Mouse (Mus musculus): ENCODE results near the gene Cstad.

Cstad gene

DNA sequence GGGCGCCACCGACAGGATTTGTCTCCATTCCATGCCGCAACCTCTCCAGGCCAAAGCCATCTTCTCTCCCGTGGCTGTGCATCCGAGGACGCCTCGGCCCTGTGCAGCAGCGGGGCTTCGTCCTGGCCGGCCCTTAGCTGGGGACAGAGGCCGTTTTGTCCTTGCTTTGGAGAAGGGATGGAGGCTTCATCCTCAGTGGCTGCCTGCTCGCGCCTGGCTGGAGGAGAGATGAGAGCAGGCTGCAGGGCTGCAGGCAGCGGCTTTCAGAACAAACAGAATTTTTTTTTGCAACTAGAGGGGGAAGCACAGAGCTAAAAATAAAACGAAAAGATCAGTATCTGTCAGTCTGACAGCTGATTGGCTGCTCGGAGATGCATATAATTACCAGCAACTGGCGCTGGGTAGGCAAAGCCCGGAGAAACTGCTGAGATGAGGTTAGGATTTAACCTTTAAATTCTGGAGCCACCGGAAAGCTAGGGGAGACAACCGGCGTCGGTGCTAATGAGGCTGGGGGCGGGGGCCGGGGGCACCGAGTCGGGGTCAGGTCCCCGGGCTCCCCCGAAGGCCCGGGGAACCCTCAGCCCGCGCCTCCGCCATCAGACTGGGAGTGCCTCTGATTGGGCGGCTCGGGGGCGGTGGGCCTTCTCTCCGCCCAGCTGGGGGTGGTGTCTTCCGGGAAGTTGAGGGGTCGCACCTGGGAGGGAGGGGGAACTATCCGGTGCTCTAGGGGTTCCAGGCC lies at the start of gene Cstad:
Gene Cstad (plus strand): TSS at position 400 of the 739 bp plus-strand sequence.
- DNase-seq (ENCODE audit: low read depth): peak; percentile 94

DNA sequence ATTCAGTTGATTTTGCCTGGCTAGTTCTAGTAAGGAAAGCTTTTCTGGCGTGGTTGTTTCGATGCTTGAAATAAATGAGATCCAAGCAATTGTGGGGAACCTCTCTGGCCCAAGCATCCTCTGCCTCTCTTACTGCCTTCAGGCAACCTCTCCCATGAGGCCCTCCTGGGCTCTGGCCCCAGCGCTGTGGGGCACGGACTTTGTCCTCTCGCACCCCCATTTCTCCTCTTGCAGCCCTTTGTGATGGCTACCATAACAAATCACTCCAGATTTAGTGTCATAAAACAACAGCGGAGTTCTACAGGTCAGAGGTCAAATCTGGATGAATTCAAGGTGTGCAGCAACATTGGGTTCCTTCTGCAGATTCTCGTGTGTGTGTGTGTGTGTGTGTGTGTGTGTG lies 49.1 kb upstream of the Cstad start:
- DNase-seq (ENCODE audit: low read depth): no peak

DNA sequence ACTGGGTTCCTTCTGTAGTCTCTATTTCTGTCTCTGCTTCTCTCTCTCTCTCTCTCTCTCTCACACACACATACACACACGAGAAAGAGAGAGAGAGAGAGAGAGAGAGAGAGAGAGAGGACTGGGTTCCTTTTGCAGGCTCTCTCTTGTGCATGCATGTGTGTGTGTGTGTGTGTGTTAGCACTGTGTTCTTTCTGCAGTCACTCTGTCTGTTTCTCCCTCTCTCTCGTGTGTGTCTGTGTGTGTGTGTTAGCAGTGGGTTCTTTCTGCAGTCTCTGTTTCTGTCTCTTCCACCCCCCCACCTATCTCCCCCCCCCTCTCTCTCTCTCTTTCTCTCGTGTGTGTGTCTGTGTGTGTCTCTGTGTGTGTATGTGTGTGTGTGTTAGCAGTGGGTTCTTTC lies 48.6 kb upstream of the Cstad start:
- DNase-seq (ENCODE audit: low read depth): no peak

DNA sequence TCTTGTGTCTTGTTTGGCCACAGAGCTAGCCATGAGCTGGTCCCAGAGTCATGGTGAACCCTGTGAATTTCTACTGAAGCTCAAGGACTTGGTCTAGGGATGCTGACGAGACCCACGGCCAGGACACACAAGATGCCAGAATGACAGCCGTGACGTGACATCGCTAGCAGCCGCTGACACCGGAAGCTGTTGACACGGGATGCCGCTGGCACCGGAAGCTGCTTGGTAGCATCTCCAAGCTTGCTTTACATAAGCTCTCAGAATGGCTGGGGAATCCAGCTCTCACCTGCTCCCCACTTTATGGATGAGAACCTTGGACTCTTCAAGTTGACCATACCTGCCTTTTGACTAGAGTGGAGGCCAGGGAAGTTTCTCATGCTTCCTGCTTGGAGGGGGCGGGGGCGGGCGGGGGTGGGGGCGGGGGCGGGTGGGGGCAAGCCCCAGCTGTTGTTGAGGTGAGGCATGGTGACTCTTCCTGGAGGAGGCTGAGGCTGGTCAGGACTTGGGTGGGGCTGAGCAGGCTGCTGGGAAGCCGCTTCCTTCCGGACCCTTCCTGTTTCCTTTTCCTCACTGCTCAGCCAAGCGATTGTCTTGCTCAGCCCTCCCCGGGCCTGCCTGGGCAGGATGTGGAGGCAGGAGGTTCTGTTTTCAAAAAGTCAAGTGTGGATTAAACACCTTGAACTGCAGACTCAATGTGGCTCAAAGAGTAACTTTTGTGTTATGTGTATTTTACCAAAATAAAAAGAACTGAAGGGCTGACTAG lies 47.2 kb upstream of the Cstad start:
- DNase-seq (ENCODE audit: low read depth): peak; percentile 67

DNA sequence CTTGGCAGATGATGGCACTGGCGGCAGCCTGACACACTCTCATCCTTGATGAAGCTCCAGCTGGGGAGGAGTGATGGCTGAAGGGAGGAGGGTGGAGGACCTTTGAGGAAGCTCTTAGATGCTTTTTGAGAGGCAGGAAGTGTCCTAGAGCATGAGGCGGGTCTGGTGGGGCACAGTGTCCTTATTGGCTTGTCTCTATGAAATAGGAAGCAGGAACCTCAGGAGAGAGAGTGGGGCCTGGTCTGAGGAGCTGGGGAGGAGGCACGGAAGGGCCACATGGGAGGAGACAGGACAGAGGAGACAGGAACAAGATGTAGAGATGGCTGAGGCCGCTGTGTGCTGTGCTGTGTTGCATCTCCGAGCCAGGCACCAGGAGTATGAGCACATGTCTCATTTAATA lies 43.3 kb upstream of the Cstad start:
- DNase-seq (ENCODE audit: low read depth): peak; percentile 10

DNA sequence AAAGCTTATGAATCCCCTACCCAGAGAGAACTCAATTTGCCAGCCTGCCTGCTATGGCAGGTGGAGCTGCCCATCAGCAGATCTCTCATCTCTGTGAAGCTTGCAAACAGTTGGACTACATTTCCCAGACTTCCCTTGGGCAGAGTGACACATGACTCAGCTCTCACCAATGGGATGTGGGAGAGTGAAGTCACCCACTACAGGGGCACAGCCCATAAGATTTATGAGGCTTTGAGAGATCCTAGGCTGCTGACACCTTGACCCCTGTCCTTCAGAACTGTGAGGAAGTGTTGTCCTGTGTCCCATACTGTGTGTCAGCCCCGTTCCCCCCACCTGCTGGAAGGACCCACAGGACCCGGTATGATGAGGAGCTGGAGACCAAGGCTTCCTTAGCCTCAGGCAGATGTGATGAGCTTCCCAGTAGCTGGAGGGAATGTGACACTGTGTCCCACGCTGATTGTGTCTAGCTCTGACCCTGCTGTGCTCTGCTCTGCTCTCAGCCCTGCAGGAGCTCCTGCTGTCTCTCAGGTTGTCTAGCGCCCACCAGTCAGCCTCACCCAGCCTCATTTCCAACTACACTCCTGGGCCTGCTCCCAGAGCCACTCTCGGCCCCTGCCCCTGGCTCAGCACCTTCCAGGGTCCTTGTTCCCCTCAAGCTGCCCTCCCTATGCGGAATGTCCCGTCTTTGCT lies 40.8 kb upstream of the Cstad start:
- peak; percentile 64 for DNase-seq (ENCODE audit: low read depth)

DNA sequence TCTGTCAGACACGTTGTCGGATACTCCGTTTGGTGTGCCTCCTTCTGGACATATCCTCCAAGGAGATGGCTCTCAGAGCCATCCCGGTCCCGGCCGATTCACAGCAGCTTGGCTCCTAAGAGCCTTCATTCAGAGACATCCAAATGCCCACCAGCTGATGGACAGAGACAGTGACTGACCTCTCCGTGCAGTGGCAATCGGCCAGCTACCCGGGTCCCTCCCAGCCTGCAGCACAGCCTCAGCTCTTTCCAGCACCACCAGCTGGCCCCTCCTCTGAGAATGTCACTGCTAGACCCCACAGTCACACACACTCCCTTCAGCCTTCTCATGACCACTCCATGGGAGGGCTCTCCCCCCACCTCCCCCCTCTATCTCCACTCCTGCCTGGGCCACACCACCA lies 39.6 kb upstream of the Cstad start:
- DNase-seq (ENCODE audit: low read depth): no peak

DNA sequence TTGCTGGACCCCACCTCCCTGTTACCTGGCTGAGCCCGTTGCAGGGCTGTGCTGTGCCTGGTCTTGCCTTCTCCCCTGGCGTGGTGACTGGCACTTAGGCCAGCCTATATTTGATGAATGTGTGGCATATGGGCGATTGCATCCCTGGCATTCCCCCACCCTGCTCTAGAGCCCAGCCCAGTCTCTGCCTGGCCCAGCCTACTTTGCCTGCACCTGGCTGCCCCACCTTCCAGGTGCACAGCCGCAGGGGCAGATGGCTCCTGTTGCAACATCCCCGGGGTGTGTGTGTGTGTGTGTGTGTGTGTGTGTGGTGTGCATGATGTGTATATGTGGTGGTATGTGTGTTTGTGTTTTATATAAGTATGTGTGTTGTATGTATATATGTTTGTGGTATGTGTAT lies 38.3 kb upstream of the Cstad start:
- DNase-seq (ENCODE audit: low read depth): no peak

DNA sequence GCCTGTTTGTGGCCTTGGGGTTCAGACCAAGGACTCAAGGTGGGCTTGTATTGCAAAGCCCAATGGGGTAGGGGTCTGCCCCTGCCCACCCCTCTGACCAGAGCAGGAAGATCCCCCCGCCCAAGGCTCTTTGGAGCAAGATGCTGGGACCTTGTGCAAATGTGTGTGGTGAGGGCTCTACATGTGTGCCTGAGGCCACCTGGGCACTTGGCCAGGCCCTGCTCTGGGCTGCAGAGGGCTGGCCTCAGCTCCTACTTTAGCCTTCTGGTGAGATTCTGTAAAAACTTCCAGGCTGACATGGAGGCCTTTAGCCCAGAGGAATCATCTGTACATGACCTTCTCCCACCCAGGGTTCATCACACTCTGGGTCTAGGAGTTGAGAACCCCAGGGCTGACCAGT lies 35.3 kb upstream of the Cstad start:
- DNase-seq (ENCODE audit: low read depth): no peak

DNA sequence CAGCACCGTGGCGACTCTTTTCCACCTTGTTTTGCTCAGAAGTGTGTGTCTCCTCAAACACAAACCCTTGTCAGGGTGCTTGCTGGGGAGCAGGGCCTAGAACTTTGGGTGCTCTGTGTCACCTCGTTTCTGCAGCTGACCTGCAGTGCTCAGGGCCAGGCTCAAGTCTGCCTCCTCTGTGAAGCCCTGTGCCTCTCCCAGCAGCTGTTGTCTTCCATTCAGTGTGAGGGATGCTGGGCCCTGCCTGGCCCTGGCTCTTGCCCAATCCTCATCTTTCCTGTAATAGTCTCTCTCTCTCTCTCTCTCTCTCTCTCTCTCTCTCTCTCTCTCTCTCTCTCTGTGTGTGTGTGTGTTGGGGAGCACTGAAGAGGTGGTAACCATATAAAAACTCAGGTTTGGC lies 32.3 kb upstream of the Cstad start:
- DNase-seq (ENCODE audit: low read depth): no peak

DNA sequence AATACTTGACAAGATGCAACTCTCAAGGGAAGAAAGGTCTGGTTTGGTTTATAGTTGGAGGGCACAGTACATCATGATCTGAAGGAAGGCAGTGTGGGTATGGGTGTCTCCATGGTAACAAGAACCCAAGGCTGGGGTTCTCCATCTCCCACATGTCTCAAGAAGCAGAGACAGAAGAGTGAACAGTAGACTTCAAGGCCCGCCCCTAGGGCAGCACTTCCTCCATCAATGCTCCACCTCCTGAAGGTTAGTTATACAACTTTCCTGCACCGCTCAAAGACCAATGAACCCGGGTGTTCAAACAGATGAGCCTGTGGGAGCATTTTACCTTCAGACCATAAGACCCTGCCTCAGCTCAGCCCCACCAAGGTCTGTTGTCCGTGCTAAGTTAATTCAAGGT lies 23.2 kb upstream of the Cstad start:
- no peak for DNase-seq (ENCODE audit: low read depth)

DNA sequence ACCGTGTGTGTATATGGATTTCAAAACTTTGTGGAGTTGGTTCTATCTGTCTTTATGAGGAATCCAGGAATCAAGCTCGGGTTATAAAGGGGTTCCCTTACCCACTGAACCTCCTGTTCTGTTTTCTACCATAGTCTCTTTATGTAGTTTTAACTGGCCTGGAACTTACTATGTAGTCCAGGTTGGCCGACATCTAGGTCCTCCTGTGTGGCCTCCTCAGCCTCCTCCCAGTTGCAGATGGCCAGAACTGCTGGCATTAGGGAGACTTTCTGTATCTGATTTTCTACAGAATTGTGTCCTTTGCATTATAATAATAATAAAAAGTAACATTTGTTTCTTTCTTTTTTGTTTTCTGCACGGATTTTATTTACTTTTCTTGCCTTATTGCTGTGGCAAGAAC lies 21.3 kb upstream of the Cstad start:
- no peak for DNase-seq (ENCODE audit: low read depth)

DNA sequence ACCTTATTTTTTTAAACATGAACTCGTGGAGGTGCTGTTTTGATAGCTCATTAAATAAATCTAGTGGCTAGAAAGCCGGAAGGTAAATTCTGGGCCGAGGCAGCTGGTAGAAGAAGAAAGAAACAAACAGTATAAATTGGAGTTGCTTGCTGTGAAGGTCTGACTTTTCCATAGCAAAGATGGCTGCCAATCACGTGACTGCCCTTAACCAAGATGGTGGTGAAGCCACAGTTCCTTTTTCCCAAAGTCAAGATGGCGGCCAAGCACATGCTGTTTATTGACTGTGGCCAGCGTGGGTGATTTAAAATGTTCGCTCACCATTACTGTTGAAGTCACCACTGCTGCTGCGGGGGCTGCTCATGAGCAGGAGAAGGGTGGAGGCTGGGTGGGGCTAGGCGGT lies 17.8 kb upstream of the Cstad start:
- no peak for DNase-seq (ENCODE audit: low read depth)

DNA sequence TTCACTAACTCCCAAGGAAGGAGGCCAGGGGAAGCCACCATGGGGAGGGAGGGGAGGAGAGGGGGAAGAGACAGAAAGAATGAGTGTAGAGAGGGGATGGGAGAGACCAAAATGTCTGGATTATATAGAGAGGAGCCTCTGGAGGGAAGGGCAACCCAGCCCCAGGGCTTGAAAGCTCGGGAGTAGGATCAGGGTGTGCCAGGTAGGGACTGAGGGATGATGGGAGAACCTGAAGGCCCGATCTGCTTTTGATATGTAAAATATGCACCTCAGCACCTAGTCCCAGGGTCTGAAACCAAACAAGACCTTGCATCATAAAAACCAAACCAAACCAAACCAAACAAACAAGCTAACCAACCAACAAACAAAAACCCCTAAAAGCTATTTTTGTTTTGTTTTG lies 16.8 kb upstream of the Cstad start:
- DNase-seq (ENCODE audit: low read depth): no peak

DNA sequence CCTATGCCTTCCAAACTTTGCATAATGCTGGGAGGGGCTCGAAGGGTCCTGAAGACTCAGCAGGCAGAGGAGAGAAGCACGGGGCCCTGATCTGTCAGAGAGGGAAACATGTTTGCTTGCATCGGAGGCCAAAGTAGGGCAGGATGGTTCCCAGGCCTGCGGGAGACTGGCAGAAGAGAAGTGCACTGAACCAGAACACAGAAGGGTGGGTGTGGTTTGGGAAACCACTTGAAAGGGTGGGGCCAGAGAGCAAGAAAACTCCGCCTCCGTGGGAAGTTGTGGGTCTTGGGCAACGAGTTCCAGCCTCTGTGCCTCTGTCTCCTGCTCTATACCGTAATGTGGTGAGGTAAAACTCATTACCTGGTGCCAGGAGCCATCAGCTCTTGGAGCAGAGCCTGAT lies 7.7 kb upstream of the Cstad start:
- peak; percentile 80 for DNase-seq (ENCODE audit: low read depth)

DNA sequence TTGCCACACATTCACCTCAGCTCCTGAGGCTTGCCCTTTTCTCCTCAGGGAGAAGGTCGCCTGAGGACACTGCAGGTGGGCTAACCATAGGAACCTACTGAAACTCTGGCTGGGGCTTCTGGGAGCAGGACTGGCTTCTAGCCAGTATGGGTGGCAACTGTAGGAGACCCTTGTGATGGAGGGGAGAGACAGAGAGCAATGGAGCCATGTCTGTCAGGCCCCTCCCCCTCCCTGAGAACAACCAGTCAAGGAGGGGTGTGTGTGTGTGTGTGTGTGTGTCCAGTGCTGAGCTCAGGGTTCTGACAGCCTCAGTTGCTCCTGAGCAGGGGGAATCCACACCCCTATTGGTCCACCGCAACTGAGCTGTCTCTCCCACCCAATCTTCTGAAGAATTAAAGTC lies 7.2 kb upstream of the Cstad start:
- no peak for DNase-seq (ENCODE audit: low read depth)

DNA sequence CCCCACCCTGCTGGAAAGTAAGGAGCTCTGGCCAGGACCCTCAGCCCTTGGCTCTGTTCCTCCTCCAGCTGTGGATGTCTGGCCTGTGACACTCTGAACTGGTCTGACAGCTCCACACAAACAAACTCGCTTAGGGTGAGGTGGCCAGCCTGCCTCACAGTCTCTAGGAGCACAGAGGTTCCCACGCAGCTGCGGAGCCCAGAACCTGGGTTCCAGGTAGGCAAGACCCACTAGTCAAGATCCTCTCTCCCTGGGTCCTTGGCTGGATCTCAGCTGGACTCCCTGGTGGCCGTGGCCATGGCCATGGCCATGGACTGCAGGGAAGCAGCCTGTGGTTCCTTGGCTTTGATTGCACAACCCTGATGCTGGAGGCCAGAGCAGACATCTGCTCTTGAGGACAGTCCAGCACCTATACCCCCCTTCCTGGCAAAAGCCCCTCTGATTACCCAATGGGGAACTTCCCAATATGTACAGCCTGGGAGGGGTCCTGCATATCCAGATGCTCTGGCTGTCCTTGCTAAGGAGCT lies 5.8 kb upstream of the Cstad start:
- DNase-seq (ENCODE audit: low read depth): no peak

DNA sequence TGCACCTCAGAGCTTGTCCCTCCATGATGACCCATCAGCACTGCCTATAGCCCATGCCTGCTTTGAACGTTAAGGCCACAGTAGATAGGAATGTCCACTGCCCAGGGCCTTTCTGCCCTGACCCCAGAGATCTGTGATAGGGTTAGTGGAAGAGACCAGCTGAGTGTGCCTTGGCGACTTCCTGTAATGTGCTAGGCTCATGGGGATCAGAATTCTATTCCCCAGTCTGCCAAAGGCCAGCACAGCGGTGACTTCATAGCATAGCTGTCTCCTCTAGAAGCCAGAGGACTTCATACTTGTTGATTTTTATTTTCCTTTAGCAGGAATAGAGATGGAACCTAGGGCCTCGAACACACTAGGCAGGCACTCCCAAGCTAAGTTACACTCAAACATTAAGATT lies 5.1 kb upstream of the Cstad start:
- no peak for DNase-seq (ENCODE audit: low read depth)

DNA sequence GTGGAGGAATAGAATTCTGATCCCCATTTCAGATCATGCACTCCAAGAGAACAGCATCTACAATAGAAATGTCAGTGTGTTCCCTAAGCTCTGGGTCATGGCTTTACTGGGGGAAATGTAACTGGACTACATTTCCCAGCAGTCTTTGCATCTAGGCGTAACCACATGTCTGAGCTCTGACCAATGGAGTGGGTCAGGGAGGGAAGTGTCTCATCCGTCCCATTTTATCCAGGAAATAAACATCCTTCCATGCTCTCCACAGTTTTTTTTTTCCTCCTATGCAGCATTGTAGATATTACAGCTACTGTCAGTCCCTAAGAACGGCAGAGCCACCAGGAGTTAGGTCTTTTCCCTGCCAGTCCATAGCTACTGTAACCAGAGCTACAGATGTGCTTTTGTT lies 3.9 kb upstream of the Cstad start:
- DNase-seq (ENCODE audit: low read depth): peak; percentile 85

DNA sequence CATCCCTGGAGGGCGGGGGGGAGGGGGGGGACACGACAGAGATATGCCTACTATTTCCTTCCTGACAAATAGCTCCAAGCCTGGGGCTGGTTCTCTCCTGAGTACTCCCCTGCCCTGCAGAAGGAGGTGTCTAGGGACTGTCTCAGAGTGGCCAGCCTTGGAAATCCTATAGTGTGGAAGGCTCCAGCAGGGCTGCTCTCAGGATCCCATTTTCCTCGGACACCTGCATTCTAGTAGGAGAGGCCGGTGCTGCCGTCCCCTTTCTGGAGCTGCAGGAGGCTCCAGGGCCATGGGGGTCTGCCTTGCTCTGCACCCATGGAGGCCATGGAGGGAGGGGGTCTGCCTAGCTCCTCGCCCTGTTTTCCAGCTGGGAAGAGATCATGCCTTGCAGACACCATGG lies 2.4 kb upstream of the Cstad start:
- no peak for DNase-seq (ENCODE audit: low read depth)

DNA sequence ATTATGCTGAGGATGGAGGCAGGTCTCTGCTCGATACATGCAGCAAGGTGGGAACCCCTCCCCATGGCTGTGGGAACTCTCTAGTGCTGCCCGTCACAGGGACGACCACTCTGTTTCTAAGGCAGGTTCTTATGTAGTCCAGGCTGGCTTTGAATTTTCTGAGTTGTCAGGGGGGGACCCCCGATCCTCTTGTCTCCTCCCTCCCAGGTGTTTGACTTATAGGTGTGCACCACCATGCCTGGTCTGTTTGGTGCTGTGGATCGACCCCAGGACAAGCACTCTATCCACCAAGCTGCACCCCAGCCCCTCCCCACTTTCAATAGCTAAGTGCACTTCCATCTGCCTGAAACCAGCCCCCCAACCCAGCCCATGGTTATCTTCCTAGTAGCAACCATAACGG lies 1.9 kb upstream of the Cstad start:
- no peak for DNase-seq (ENCODE audit: low read depth)

DNA sequence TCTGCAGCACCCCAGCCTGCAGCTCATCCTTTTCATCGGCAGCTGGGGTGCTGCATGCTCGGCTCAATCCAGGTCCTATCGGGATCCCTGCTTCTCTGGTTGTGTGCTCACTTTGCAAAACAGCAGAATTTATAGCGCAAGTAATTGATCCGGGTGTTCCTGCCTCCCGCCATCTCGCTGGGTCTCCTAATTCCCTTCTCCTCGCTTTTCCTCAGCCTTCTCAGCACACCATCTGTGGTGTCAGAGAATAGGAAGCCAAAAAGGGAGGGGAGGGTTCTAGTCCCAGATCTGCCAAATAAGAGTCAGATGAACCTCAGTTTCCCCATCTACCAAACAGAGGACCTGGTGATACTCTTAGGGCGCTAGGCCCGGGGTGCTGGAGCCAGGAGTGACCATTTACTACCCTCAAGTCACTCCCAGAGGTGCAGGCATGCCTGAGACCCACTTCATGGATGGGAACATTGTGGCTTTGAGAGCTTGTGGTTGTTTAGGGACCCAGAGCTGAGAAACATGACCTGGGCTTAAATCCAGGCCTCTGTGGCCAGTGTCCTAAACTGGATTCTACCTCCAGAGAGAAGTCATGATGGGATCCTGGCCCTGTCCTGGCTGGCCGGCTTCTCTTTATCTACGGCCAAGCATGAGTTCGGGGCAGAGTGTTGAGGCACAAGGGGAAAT lies 1.1 kb upstream of the Cstad start:
- DNase-seq (ENCODE audit: low read depth): no peak
